Mouse (Mus musculus): ENCODE data around the gene Nradd.

Nradd gene

GRCm38 (mm10) chr9:110652963-110653654, 28.9 kb upstream of the Nradd start:
- no peak for DNase-seq (ENCODE audit: low spot score in 2 of 2)

GRCm38 (mm10) chr9:110651931-110652722, 27.9 kb upstream of the Nradd start:
- peak; percentile 49 to 51 for DNase-seq (ENCODE audit: low spot score in 2 of 2)

GRCm38 (mm10) chr9:110649775-110650174, 25.5 kb upstream of the Nradd start:
- no peak for DNase-seq (ENCODE audit: low spot score in 2 of 2)

GRCm38 (mm10) chr9:110645219-110645618, 21.0 kb upstream of the Nradd start:
- peak; percentile 83 to 87 for DNase-seq (ENCODE audit: low spot score in 2 of 2)

GRCm38 (mm10) chr9:110644295-110644694, 20.0 kb upstream of the Nradd start:
- DNase-seq (ENCODE audit: low spot score in 2 of 2) = no peak

- no peak for DNase-seq (ENCODE audit: low spot score in 2 of 2)
Measured at GRCm38 (mm10) chr9:110643787-110644186, 19.5 kb upstream of the Nradd start.

- DNase-seq (ENCODE audit: low spot score in 2 of 2) = no peak
Measured at GRCm38 (mm10) chr9:110642812-110643524, 18.7 kb upstream of the Nradd start.

- DNase-seq (ENCODE audit: low spot score in 2 of 2) = no peak
Measured at GRCm38 (mm10) chr9:110641006-110641405, 16.8 kb upstream of the Nradd start.

GRCm38 (mm10) chr9:110638611-110639021, 14.4 kb upstream of the Nradd start:
- no peak for DNase-seq (ENCODE audit: low spot score in 2 of 2)

- peak; percentile 78 to 97 for DNase-seq (ENCODE audit: low spot score in 2 of 2)
Measured at GRCm38 (mm10) chr9:110635225-110635624, 11.0 kb upstream of the Nradd start.

GRCm38 (mm10) chr9:110633882-110634281, 9.6 kb upstream of the Nradd start:
- DNase-seq (ENCODE audit: low spot score in 2 of 2) = no peak

GRCm38 (mm10) chr9:110632671-110633070, 8.4 kb upstream of the Nradd start:
- DNase-seq (ENCODE audit: low spot score in 2 of 2) = no peak

GRCm38 (mm10) chr9:110631651-110632275, 7.5 kb upstream of the Nradd start:
- no peak for DNase-seq (ENCODE audit: low spot score in 2 of 2)

- peak in 1 of 2 experiments; percentile 59 for DNase-seq (ENCODE audit: low spot score in 2 of 2)
Measured at GRCm38 (mm10) chr9:110631191-110631590, 6.9 kb upstream of the Nradd start.

GRCm38 (mm10) chr9:110630171-110630570, 5.9 kb upstream of the Nradd start:
- no peak for DNase-seq (ENCODE audit: low spot score in 2 of 2)

GRCm38 (mm10) chr9:110625350-110625908, 1.2 kb upstream of the Nradd start:
- DNase-seq (ENCODE audit: low spot score in 2 of 2) = no peak

- no peak for DNase-seq (ENCODE audit: low spot score in 2 of 2)
Measured at GRCm38 (mm10) chr9:110623416-110624195, 646 bp downstream of the Nradd start.

GRCm38 (mm10) chr9:110622621-110623219, 1.5 kb downstream of the Nradd start:
- no peak for DNase-seq (ENCODE audit: low spot score in 2 of 2)

GRCm38 (mm10) chr9:110620685-110621084, 3.6 kb downstream of the Nradd start:
- no peak for DNase-seq (ENCODE audit: low spot score in 2 of 2)

GRCm38 (mm10) chr9:110620180-110620579, 4.1 kb downstream of the Nradd start:
- no peak for DNase-seq (ENCODE audit: low spot score in 2 of 2)

Measured in thymus, postnatal 10 days (tissue).